Mouse (Mus musculus) kidney, embryonic 16.5 days (tissue): ENCODE measurements around the gene Exosc2. TPM values are rescaled to one million over a fixed set of nuclear protein-coding genes. Genes with fewer than 3 reads are reported as not detected.
"Not testable (repeated sequence)": the region's sequence is repeated elsewhere in the genome, so short reads cannot be mapped to it uniquely, and the experiment has no call there.

Experiments used
- ATAC-seq: fragments of 200-750 bp; cut with Nextera tagmentation; 2 replicates; pipeline ENCODE4 v1.8.0; 2017; ENCODE audit warnings: moderate TSS enrichment; ENCODE audit not compliant: low FRiP score, low TSS enrichment
- H3K27ac ChIP-seq: fragments of 300-500 bp; sonication (generic); 2 replicates; pipeline ENCODE4 v1.5.1; 2014; ENCODE audit warnings: low read length
- H3K27me3 ChIP-seq: fragments of 300-500 bp; sonication (generic); 2 replicates; pipeline ENCODE4 v1.6.1; 2014; ENCODE audit warnings: low read length, control low read depth, mixed read lengths; ENCODE audit not compliant: insufficient read depth
- H3K36me3 ChIP-seq: fragments of 300-500 bp; sonication (generic); 2 replicates; pipeline ENCODE4 v1.6.1; 2014; ENCODE audit warnings: low read length, control low read depth, mixed read lengths; ENCODE audit not compliant: insufficient read depth
- H3K4me1 ChIP-seq: fragments of 300-500 bp; sonication (generic); 2 replicates; pipeline ENCODE4 v1.6.1; 2014; ENCODE audit warnings: low read length, control low read depth, mixed read lengths; ENCODE audit not compliant: insufficient read depth
- H3K4me2 ChIP-seq: fragments of 300-500 bp; sonication (generic); replicated peaks from 2 replicates; pipeline ENCODE4 v1.6.1; 2014; ENCODE audit warnings: low read depth, low read length
- H3K4me3 ChIP-seq: fragments of 300-500 bp; sonication (generic); 2 replicates; pipeline ENCODE4 v1.5.1; 2014; ENCODE audit warnings: mild to moderate bottlenecking, low read length
- H3K9ac ChIP-seq: fragments of 300-500 bp; sonication (generic); replicated peaks from 2 replicates; pipeline ENCODE4 v1.6.1; 2014; ENCODE audit warnings: low read length
- H3K9me3 ChIP-seq: fragments of 300-500 bp; sonication (generic); 2 replicates; pipeline ENCODE4 v1.6.1; 2016; ENCODE audit warnings: low read length, control low read depth
- WGBS: fragments of 180-500 bp; shearing (Covaris S2); extraction: QIAGEN DNeasy Blood & Tissue Kit; methylation state at CpG from one replicate; pipeline ENCODE4 v1.1.7; 2014; 5-methylcytosine and 5-hydroxymethylcytosine counted together
- polyA plus RNA-seq: library from polyadenylated mRNA; unstranded; fragments of >200 nt; fragmentation: Nextera tagmentation; extraction: Ambion mirVana; gene quantifications from 2 replicates; pipeline ENCODE4 v1.2.1, GENCODE M21; 2015

The Exosc2 gene
- polyA plus RNA-seq, 1 experiment from 2014 or later = 75.1 TPM

DNA sequence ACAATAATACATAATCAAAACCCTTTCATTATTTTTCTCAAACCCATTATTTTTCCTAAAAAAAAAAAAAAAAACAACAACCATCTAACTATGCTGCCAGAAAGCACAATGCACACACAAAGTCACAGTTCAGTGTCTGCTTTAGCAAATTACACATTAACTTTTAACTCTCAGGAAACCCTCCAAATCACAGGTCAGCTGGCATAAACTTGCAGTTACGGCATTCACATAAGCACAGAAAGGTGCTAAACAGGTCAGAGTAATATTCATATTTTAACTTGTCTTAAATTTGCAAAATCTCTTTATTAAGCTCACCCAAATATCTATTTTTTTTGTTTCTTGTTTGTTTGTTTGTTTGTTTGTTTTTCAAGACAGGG lies 6.7 kb upstream of the Exosc2 start:
- WGBS = 64% methylated on average over 1 of the region's 1 CpGs
- no peak for ATAC-seq

DNA sequence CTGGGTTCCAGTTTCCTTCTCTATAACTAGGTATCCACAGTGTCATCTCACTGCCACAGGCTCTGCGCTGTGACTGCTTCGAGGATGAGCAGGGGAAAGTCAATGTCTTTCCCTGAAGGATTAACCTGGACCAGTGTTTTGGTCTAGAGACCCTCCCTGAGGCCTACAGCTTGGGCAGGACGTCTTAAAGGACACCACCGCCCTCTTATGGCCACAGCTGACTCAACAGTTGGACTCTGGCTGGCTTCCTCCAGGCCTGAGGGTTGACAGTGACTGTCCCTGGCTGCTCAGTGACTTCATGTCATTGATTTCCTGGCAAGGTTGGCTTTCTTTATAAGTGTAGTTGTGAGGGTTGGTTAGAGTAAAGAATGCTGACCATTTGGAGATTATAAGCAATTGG lies 3.2 kb upstream of the Exosc2 start:
- H3K4me2 ChIP-seq = no peak overlapping the region
- ATAC-seq = no peak
- no peaks in the 10 kb centered on the region for H3K9me3 ChIP-seq
- H3K27me3 ChIP-seq = peaks cover 3% of the 10 kb centered on the region; the same call in 1 of the 2 replicates
- 30% methylated on average over 4 of the region's 4 CpGs for WGBS
- H3K27ac ChIP-seq = no peak overlapping the region
- no peak overlapping the region for H3K4me3 ChIP-seq
- H3K36me3 ChIP-seq = 0 out of 2 replicates have a peak, but pooled peaks cover under 1% of the 10 kb centered on the region
- H3K4me1 ChIP-seq = peaks cover 12% of the 10 kb centered on the region
- no peak overlapping the region for H3K9ac ChIP-seq

More for the DNA sequence above, 6.7 kb upstream of the Exosc2 start:
- no peak overlapping the region for H3K27ac ChIP-seq
- H3K9ac ChIP-seq = no peak overlapping the region
- H3K27me3 ChIP-seq = peaks cover 3% of the 10 kb centered on the region; the same call in 1 of the 2 replicates
- no peak overlapping the region for H3K4me3 ChIP-seq
- no peaks in the 10 kb centered on the region for H3K4me1 ChIP-seq
- H3K4me2 ChIP-seq = no peak overlapping the region
- H3K9me3 ChIP-seq = peaks cover 5% of the 10 kb centered on the region
- no peaks in the 10 kb centered on the region for H3K36me3 ChIP-seq

DNA sequence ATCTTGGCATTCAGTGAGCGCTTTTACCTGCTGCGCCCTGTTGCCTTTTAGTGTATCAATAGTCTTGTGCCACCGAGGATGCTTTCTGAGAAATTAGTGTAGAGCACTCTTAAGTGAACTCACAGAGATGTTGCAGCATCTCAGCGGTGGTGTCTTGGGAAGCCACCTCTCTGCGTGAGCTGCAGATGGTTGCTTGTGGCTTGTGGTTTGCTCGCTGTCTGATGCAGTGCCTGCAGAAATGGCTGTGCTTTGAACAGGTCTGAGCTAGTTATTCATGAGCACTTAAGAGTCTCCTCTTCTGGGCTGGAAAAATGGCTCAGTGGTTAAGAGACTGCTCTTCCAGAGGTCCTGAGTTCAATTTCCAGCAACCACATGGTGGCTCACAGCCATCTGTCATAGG lies 8.1 kb downstream of the Exosc2 start:
- WGBS = 94% methylated on average over 6 of the region's 6 CpGs
- Histone ChIP-seq H3K9me3 (no peaks in the 10 kb centered on the region), H3K27me3 (no peaks in the 10 kb centered on the region), H3K27ac (no peak overlapping the region), H3K4me1 (no peaks in the 10 kb centered on the region), H3K4me2 (no peak overlapping the region), H3K36me3 (peaks cover 62% of the 10 kb centered on the region), H3K9ac (no peak overlapping the region), H3K4me3 (no peak overlapping the region)
- ATAC-seq = no peak

DNA sequence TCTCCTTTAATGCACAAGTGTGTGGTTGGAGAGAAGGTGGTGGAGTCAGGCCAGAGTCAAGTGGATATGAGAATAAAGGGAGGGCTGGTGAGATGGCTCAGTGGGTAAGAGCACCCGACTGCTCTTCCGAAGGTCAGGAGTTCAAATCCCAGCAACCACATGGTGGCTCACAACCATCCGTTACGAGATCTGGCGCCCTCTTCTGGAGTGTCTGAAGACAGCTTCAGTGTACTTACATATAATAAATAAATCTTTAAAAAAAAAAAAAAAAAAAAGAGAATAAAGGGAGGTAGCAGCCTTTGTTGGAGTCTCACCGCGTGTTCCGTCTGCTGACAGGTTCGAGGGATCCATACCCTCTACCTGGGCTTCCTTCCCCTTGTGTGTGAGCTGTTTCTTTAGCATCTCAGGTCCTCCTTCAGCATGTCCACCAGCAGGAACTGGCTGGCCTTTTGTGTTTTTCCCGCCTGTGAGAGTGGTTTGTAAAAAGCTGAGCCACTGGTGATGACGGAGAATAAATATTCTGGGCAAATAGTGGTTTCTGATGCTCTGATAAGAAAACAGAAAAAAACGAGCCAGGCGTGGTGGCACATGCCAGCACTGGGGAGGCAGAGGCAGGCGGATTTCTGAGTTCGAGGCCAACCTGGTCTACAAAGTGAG lies 10.7 kb downstream of the Exosc2 start:
- H3K27me3 ChIP-seq, H3K4me3 ChIP-seq, ATAC-seq, H3K9ac ChIP-seq, H3K4me2 ChIP-seq, H3K4me1 ChIP-seq, H3K27ac ChIP-seq, H3K9me3 ChIP-seq: not testable (repeated sequence)
- H3K36me3 ChIP-seq = peaks cover 40% of the 10 kb centered on the region
- 89% methylated on average over 15 of the region's 15 CpGs for WGBS

DNA sequence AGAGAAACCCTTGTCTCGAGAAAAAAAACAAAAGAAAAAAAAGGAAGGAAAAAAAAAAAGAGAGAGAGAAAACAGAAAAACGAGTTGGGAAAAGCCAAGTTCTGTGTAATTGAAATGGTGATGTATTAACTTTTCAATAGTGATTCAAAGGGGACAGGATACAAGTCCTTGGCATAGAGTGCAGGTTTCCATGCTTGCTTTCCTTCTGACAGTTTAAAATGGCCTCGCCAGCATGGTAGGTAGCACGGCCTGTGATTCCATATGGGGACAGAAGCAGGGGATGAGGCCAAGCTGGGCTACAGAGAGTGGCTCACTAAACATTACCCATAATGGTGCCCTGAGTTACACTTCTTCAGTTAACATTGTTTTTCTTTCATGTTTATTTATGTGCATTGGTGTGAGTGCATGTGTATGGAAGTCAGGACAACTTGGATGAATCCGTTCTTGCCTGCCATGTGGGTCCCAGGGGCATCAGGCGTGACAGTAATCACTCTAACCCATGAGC lies 11.3 kb downstream of the Exosc2 start:
- no peaks in the 10 kb centered on the region for H3K9me3 ChIP-seq
- peaks cover 34% of the 10 kb centered on the region for H3K36me3 ChIP-seq
- peak; percentile 40; the same call in 1 of the 2 replicates for ATAC-seq
- H3K4me2 ChIP-seq = no peak overlapping the region
- H3K9ac ChIP-seq = no peak overlapping the region
- H3K4me1 ChIP-seq = no peaks in the 10 kb centered on the region
- H3K27me3 ChIP-seq = no peaks in the 10 kb centered on the region
- WGBS = 66% methylated on average over 6 of the region's 6 CpGs
- no peak overlapping the region for H3K27ac ChIP-seq
- H3K4me3 ChIP-seq = no peak overlapping the region

DNA sequence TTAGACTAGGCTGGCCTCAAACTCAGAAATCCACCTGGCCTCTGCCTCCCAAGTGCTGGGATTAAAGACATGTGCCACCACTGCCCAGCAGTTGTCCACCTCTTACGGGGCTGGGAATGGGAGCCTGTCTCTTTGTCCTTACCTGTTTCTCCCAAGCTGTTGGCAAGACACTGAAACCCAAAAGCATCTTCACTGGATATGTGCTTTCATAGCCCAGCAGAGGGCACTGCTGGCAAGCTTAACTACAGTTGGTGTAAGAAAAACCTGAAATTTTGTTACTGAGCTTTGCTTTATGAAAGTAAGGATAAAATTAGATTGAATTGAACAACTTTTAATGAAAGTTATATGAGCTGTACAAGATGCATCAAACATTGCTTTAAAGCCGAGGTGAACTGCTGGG lies 13.2 kb downstream of the Exosc2 start:
- Histone ChIP-seq H3K9me3 (no peaks in the 10 kb centered on the region), H3K36me3 (peaks cover 22% of the 10 kb centered on the region), H3K4me3 (no peak overlapping the region), H3K4me1 (0 out of 2 replicates have a peak, but pooled peaks cover 5% of the 10 kb centered on the region), H3K27me3 (no peaks in the 10 kb centered on the region), H3K9ac (no peak overlapping the region), H3K4me2 (no peak overlapping the region), H3K27ac (no peak overlapping the region)
- ATAC-seq = no peak
- 15% methylated on average over 2 of the region's 2 CpGs for WGBS

DNA sequence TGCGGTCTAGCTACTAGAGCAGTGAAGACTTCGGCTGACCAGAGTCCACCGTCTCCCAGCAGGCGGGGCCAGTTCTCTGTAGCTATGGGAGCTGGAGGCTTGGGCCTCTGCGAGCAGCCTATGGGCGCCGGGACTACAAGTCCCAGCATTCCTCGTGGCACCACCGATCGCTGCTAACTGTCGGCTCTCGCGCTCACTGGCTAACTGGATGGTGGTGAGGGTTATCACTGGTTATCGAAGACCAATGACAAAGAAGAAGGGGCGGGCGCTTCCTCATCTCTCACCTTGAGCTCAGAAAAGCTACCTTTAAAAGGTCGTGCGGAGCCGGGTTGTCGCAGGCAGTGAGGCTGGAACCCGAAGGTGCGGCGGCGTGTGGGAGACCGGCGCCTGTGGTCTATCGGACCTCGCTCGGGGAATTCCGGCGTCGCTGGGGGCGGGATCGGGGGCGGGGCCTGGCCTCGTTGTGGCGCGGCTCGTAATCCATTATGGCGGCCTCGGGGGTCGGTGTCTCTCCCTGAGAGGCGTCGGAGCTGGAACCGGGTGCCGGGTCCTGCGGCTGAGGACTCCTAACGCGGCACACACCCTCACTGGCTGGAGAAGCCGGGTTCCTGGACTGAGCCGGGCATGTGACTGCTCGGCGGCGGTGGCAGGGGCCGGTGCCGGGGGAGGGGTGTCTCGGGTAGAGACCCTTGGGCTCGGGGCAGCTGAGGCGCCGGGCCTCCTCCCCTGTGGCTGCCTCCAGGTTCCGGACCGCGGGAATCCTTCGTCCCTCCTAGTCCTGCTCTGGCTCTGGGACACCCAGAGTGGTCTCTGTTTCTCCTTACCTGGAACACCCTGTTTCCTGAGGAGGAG lies 17.8 kb downstream of the Exosc2 start, which contains the start of gene Abl1:
Gene Abl1, plus strand, starts transcription at position 303 of the 852 bp plus-strand sequence.
- H3K36me3 ChIP-seq = peaks cover 5% of the 10 kb centered on the region
- no peaks in the 10 kb centered on the region for H3K27me3 ChIP-seq
- WGBS = under 1% methylated on average over 63 of the region's 64 CpGs
- peak within 1 kb of the TSS; percentile 92 for H3K9ac ChIP-seq
- peaks cover 2% of the 10 kb centered on the region; the same call in 1 of the 2 replicates for H3K9me3 ChIP-seq
- H3K4me3 ChIP-seq = peak within 1 kb of the TSS; percentile 97
- peaks cover 26% of the 10 kb centered on the region for H3K4me1 ChIP-seq
- peak within 1 kb of the TSS; percentile 60 for H3K4me2 ChIP-seq
- peak; percentile 99 for ATAC-seq
- H3K27ac ChIP-seq = peak within 1 kb of the TSS; percentile 96

DNA sequence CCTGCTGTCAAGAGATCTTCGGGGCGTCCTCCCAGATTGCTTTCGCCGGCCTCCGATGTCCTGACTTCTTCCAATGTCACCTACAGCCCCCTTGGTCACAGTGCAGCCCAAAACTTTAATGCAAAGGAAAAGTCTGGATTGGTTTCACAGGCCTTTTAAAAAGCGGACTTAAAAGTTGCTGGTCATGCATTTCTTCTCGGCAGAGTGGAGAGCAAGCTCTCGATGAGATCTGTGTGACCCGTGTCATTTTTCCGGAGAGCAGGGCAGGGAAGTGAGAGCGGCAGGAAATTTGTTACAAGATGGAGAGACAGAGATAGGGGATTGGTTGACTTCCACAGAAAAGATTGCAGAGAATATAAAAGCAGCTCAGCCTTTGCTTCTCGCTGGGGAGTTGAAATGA lies 18.5 kb downstream of the Exosc2 start:
- H3K4me3 ChIP-seq = peak overlapping the region; percentile 97
- H3K36me3 ChIP-seq = peaks cover 5% of the 10 kb centered on the region
- peaks cover 26% of the 10 kb centered on the region for H3K4me1 ChIP-seq
- H3K27me3 ChIP-seq = no peaks in the 10 kb centered on the region
- ATAC-seq = no peak
- 0% methylated on average over 12 of the region's 12 CpGs for WGBS
- peak overlapping the region; percentile 96 for H3K27ac ChIP-seq
- peak overlapping the region; percentile 60 for H3K4me2 ChIP-seq
- peaks cover 2% of the 10 kb centered on the region; the same call in 1 of the 2 replicates for H3K9me3 ChIP-seq
- H3K9ac ChIP-seq = peak overlapping the region; percentile 92

DNA sequence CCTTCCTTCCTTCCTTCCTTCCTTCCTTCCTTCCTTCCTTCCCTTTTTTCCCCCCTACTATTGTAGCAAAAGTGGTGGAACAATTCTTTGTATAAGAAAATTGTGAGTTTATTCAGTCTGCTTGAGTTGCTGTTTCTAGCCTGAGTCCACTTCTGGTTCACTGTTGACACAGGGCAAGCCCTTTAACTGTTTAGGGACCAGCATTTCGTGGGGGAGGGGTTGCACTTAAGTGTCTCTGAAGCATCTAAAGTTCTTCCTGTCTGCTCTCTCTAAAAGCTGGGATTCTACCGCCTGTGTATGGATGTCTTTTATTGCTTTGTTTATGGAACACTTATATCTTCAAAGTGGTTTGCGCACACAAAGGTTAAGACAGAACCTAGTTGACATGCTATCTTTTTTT lies 19.5 kb downstream of the Exosc2 start:
- no peak overlapping the region for H3K27ac ChIP-seq
- H3K4me1 ChIP-seq = peaks cover 26% of the 10 kb centered on the region
- 33% methylated on average over 3 of the region's 3 CpGs for WGBS

More for the DNA sequence above, 19.5 kb downstream of the Exosc2 start:
- Histone ChIP-seq H3K9ac (peak overlapping the region; percentile 44), H3K27me3 (no peaks in the 10 kb centered on the region), H3K4me3 (peak overlapping the region; percentile 97), H3K4me2 (peak overlapping the region; percentile 60), H3K36me3 (peaks cover 5% of the 10 kb centered on the region), H3K9me3 (peaks cover 2% of the 10 kb centered on the region; the same call in 1 of the 2 replicates)
- ATAC-seq = no peak
